Mouse (Mus musculus) left cerebral cortex, adult 11 months (tissue): Measurements from ENCODE around the gene Calhm6.

Source experiments
- DNase-seq: peaks from one replicate; pipeline ENCODE4 v3.0.0; 2022; ENCODE audit warnings: low spot score

The Calhm6 gene

DNA sequence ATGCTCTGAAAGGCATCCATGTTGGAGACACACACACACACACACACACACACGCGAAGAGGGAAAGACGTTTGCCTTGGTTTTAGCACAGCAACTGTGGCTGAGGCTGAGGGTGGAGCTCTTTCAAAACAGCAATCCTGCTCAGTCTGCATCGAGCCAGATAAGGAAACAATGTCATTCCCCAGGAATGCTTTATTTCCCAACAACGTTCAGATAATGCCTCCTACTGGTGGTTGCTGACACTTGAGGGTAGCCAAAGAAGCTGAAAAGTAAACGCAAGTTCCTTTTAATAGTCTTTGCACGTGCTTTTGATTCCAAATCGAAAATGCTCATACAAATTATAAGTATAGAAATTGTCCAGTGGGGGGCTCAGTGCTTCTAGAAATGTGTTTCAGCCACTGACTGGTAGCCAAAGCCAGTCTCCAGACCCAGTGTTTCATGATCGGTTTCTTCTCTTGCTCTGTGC is 31.3 kb downstream of the Calhm6 start, which contains the start of gene Calhm5:
Calhm5 (minus strand) TSS at position 102 of the 466 bp plus-strand sequence.
- DNase-seq, result peak; percentile 23

DNA sequence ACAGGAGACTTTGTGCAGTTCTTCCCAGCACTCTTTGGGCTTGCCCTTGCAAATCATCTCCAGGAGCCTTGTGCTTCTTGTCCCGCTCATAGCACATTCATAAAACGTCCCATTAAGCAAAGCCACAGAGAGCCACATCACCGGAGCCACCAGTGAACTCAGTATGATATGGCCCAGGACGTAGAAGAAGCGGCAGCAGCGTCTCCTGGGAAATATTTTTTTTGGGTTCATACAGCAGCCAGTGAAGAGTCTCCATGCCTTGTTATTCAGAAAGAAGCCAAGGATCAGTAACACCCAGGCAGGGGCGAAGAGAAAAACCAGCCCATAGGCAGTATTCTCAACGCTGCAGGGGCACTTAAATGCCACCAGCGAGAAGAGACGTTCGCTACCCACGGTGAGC is 31.8 kb downstream of the Calhm6 start:
- no peak for DNase-seq

DNA sequence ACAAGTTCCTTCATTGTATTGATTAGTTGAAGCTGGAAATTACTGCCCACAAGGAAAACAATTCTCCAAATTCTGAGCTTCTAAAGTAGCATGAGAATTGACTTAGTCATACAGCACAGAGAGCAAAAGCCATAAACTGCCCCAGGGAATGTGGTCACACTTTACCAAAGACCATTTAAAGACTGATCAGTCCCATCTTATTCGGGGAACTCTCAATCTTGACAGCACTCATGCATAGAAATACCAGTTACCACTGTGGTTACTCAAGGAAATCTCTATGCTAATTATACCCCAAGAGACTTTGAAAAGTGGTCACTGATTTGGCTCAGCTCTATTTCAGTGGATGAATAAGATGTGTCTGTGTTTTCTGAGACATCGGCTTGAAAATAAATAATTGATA is 32.6 kb downstream of the Calhm6 start:
- DNase-seq, result no peak

DNA sequence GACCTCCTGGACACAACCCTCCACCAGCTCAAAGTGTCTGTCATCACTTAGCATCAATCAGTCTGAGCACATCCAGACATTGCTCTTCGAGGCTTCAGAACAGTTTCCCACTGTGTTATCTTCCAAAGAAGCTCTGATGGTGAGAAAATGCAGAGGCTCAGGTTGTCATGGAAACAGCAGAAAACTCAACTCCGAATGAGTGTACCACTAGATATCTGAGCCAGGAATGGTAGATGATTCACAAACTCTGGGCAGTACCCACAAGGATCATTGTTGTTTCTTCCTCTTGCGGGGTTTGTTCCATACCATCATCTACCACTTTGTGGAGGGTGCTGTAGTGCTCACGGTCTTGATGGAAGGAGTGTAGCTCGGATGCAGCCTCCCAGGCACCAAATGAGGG is 35.9 kb downstream of the Calhm6 start:
- peak; percentile 34 for DNase-seq

DNA sequence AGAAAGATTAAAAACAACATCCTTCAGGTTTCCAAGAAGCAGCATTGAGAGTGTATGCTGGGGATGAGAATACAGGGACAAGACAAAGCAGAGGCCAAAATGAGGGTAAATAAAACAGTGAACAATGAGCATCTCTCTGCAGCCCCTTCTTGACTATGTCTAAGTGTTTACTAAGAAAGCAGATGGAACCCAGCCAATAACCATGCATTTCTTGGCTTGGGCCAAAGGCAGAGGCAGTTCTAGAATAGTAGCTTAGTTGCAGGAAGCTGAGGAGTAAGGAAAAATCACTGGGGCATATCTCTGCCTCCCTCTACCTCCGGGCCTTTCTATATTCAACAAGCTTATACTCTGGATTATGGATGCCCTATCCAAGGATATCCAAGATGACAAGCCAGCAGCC is 37.3 kb downstream of the Calhm6 start:
- DNase-seq, result no peak

DNA sequence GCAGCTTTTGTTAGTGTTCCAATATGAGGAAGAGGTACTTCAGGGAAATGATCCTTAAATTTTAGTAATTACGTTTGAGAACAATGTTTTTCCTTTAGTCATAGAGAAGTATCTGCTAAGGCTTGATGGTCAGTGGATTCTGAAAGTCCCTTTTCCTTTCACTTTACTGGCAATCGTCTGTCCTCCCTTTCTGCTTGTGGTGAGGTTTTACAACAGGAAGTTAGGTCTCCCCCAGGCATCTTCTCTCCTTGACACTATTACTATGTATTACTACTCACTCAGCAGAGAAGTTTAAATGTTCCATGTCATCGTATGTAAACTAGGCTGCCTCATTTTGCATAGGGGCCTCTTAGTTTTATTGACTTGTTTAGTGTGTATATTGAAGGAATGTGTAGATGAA is 38.3 kb downstream of the Calhm6 start:
- DNase-seq, result no peak

DNA sequence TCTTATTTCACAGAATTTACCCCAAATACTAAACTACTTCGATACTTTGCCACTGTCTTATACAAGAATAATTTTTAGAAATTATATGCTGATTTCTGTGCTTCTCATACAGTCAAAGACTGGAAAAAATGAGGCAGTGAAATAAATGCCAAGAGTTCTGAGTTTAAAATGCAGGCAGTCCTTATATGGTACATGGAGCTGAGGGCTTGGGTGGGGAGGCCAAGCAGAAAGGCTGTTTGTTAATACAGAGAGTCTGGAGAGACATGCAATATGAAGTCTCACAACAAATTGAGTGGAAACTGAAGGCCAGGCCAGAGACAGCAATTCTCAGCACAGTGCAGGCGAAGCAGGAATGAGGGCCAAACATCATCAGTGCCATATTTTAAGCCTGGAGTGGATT is 39.3 kb downstream of the Calhm6 start:
- no peak for DNase-seq

DNA sequence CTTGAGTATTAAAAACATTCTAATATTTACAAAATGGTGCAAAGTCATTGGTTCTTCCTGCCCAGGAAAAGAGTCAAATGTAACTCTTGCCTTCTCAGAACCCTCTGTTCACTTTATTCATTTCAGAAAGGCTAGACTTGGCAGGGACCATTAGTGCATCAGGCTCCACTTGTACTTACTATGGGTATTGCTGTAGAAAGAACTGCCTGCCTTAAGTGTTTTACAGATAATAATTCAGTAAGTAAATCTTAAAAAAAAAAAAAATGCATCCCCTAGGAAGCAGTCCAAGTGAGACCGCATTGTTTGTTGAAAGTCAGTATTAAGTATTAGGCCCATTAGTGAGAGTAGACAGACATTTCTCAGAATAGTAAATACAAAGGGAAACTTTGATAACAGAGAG is 41.3 kb downstream of the Calhm6 start:
- no peak for DNase-seq
